Mouse (Mus musculus) myocyte (in vitro differentiated cells): Measurements from ENCODE around the gene Auts2. TPM values are rescaled to one million over a fixed set of nuclear protein-coding genes. Genes with fewer than 3 reads are reported as not detected.

ENCODE experiments used
- H3K27me3 ChIP-seq: one replicate; pipeline ENCODE4 v1.6.1; 2011; ENCODE audit not compliant: control insufficient read depth, insufficient read depth, insufficient read length
- H3K36me3 ChIP-seq: one replicate; pipeline ENCODE4 v1.6.1; 2011; ENCODE audit not compliant: control insufficient read depth, insufficient read depth
- H3K4me2 ChIP-seq: one replicate; pipeline ENCODE4 v1.6.1; 2011; ENCODE audit warnings: low read depth, control low read depth
- H3K4me3 ChIP-seq: one replicate; pipeline ENCODE4 v1.5.1; 2011; ENCODE audit warnings: mild to moderate bottlenecking, control low read depth, moderate library complexity
- H3K79me2 ChIP-seq: one replicate; pipeline ENCODE4 v1.6.1; 2011; ENCODE audit not compliant: control insufficient read depth, insufficient read depth
- H3ac ChIP-seq: one replicate; pipeline ENCODE4 v1.6.1; 2011; ENCODE audit not compliant: control insufficient read depth, insufficient read length
- CEBPB ChIP-seq: IDR thresholded peaks from 2 replicates; pipeline ENCODE4 v1.6.1; 2011; ENCODE audit warnings: mild to moderate bottlenecking, moderate library complexity; ENCODE audit not compliant: poor library complexity, insufficient read depth, severe bottlenecking
- E2F4 ChIP-seq: IDR thresholded peaks from one replicate; pipeline ENCODE4 v1.6.1; 2011; ENCODE audit warnings: mild to moderate bottlenecking, control low read depth, moderate library complexity; ENCODE audit not compliant: insufficient read depth
- MAX ChIP-seq: IDR thresholded peaks from one replicate; pipeline ENCODE4 v1.6.1; 2011; ENCODE audit warnings: low read depth, mild to moderate bottlenecking, control low read depth
- MYOD1 ChIP-seq, 3 experiments: IDR thresholded peaks; one replicate each; pipeline ENCODE4 v1.6.1; 2011; ENCODE audit warnings: control low read depth in 2 of 3, low read depth in 2 of 3, mild to moderate bottlenecking in 2 of 3, moderate library complexity in 1 of 3; ENCODE audit not compliant: insufficient read length in 2 of 3, control insufficient read depth in 1 of 3
- MYOG ChIP-seq, 3 experiments: IDR thresholded peaks; one replicate each; pipeline ENCODE4 v1.6.1; 2011; ENCODE audit warnings: control low read depth in 2 of 3, low read depth in 2 of 3, mild to moderate bottlenecking in 2 of 3; ENCODE audit not compliant: insufficient read length in 2 of 3, control insufficient read depth in 1 of 3, insufficient read depth in 1 of 3
- POLR2A ChIP-seq: IDR thresholded peaks from one replicate; pipeline ENCODE4 v1.6.1; 2011; ENCODE audit warnings: low read depth, mild to moderate bottlenecking, control low read depth, moderate library complexity; ENCODE audit not compliant: insufficient read length
- POLR2AphosphoS2 ChIP-seq: IDR thresholded peaks from one replicate; pipeline ENCODE4 v1.6.1; 2011; ENCODE audit warnings: low read depth, control low read depth; ENCODE audit not compliant: insufficient read length
- REST ChIP-seq: IDR thresholded peaks from one replicate; pipeline ENCODE4 v1.6.1; 2011; ENCODE audit warnings: mild to moderate bottlenecking, control low read depth, moderate library complexity; ENCODE audit not compliant: insufficient read depth, insufficient read length
- SRF ChIP-seq: IDR thresholded peaks from one replicate; pipeline ENCODE4 v1.6.1; 2011; ENCODE audit warnings: low read depth; ENCODE audit not compliant: control insufficient read depth, insufficient read length
- TCF12 ChIP-seq: IDR thresholded peaks from one replicate; pipeline ENCODE4 v1.6.1; 2011; ENCODE audit warnings: mild to moderate bottlenecking, control low read depth; ENCODE audit not compliant: poor library complexity, insufficient read depth, severe bottlenecking
- TCF3 ChIP-seq: IDR thresholded peaks from one replicate; pipeline ENCODE4 v1.6.1; 2011; ENCODE audit warnings: low read depth, control low read depth; ENCODE audit not compliant: insufficient read length
- USF1 ChIP-seq: IDR thresholded peaks from one replicate; pipeline ENCODE4 v1.6.1; 2011; ENCODE audit warnings: low read depth, mild to moderate bottlenecking, control low read depth, moderate library complexity
- polyA plus RNA-seq: library from polyadenylated mRNA; unstranded; fragments of >200 nt; fragmentation: generic; extraction: Trizol; gene quantifications from one replicate; pipeline ENCODE4 v1.2.1, GENCODE M21; 2012; ENCODE audit warnings: missing spikeins

The Auts2 gene
- polyA plus RNA-seq, 1 experiment, result 8.0 TPM

DNA sequence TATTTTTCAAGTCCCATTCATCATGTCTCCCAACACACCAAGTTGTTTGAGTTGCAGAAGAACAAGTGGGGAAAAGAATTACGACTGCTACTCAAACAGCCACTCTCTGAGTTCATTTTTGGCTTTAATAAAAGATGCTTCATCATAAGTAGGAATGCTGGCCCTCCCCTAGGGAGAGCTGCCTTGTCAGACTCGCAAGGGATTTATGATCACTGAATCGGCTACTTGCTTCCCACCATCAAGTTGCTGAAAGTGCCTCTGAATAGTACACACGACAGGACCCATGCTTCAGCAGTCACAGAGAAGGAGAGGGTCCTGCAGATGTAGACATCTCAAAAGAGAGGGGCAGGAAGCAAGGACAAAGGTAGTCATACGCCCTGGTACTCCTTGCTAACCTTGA is 162.9 kb downstream of the Auts2 start:
- Histone ChIP-seq H3ac (no peak overlapping the region), H3K4me3 (no peak overlapping the region), H3K79me2 (no peaks in the 10 kb centered on the region), H3K36me3 (no peaks in the 10 kb centered on the region), H3K27me3 (no peaks in the 10 kb centered on the region), H3K4me2 (no peak overlapping the region)
- TF ChIP-seq REST (no peak), MYOG (IDR thresholded peaks at IDR 0.05; ENCODE audit: control insufficient read depth in 1 of 3, insufficient read depth in 1 of 3, insufficient read length in 2 of 3, low read depth in 2 of 3) (no peak), MAX (no peak), TCF12 (no peak), TCF3 (no peak), CEBPB (no peak), SRF (no peak), MYOD1 (IDR thresholded peaks at IDR 0.05; ENCODE audit: control insufficient read depth in 1 of 3, insufficient read length in 2 of 3, low read depth in 2 of 3) (no peak), POLR2A (no peak), E2F4 (no peak), USF1 (no peak), POLR2AphosphoS2 (no peak)

DNA sequence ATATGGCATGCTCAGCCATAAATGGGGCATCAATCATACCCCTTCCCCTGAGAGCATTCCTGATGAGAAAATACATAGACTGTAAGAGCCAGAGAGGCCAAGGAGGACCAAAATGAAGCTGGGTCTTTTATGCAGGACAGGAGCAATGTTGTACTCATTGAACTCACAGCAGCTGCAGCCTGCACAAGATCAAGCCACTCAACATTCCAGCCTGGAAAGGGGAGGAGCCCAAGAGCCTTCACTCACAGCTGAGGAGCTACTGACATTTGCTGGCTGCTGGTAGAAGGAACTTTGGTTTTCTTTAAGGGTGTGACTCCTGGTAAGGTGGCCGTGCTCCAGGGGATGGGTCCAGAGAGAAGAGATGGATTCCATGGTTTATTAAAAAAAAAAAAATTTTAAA is 164.2 kb downstream of the Auts2 start:
- no peaks in the 10 kb centered on the region for H3K27me3 ChIP-seq
- no peak overlapping the region for H3K4me2 ChIP-seq
- no peak for TF ChIP-seq REST
- no peak for TF ChIP-seq MYOG (IDR thresholded peaks at IDR 0.05; ENCODE audit: control insufficient read depth in 1 of 3, insufficient read depth in 1 of 3, insufficient read length in 2 of 3, low read depth in 2 of 3)
- no peak for TF ChIP-seq SRF
- no peak for TF ChIP-seq CEBPB
- no peak for TF ChIP-seq POLR2A
- TF ChIP-seq E2F4, result no peak
- TF ChIP-seq USF1, result no peak
- TF ChIP-seq MYOD1 (IDR thresholded peaks at IDR 0.05; ENCODE audit: control insufficient read depth in 1 of 3, insufficient read length in 2 of 3, low read depth in 2 of 3), result no peak
- TF ChIP-seq POLR2AphosphoS2, result no peak
- TF ChIP-seq TCF12, result no peak
- TF ChIP-seq MAX, result no peak
- TF ChIP-seq TCF3, result no peak

DNA sequence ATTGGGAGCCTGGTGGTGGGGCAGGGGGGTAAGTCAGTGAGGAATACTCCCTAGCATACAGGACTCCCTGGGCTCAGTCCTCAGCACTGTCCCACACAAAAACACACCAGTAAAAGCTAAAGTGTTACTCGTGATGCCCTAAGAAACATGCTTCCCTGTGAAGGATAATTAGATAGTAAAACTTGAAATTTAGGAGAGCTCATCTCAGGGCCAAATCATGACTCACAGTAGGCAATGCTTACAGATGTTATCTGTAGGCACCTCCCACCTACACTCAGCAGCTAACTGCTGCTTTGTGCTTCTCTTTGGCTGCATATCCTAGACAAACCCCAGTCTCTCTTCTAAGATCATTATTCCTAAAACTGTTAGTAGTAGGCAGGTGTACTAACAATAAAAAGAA is 168.0 kb downstream of the Auts2 start:
- no peaks in the 10 kb centered on the region for H3K36me3 ChIP-seq
- H3K79me2 ChIP-seq, result no peaks in the 10 kb centered on the region
- H3K4me2 ChIP-seq, result no peak overlapping the region
- no peaks in the 10 kb centered on the region for H3K27me3 ChIP-seq
- H3K4me3 ChIP-seq, result no peak overlapping the region
- H3ac ChIP-seq, result no peak overlapping the region
- TF ChIP-seq CEBPB (no peak), MAX (no peak), SRF (no peak), USF1 (no peak), MYOG (IDR thresholded peaks at IDR 0.05; ENCODE audit: control insufficient read depth in 1 of 3, insufficient read depth in 1 of 3, insufficient read length in 2 of 3, low read depth in 2 of 3) (no peak), E2F4 (no peak), TCF12 (no peak), POLR2A (no peak)

More for the DNA sequence above, 164.2 kb downstream of the Auts2 start:
- no peaks in the 10 kb centered on the region for H3K79me2 ChIP-seq
- H3K36me3 ChIP-seq, result no peaks in the 10 kb centered on the region
- H3ac ChIP-seq, result no peak overlapping the region
- H3K4me3 ChIP-seq, result no peak overlapping the region

DNA sequence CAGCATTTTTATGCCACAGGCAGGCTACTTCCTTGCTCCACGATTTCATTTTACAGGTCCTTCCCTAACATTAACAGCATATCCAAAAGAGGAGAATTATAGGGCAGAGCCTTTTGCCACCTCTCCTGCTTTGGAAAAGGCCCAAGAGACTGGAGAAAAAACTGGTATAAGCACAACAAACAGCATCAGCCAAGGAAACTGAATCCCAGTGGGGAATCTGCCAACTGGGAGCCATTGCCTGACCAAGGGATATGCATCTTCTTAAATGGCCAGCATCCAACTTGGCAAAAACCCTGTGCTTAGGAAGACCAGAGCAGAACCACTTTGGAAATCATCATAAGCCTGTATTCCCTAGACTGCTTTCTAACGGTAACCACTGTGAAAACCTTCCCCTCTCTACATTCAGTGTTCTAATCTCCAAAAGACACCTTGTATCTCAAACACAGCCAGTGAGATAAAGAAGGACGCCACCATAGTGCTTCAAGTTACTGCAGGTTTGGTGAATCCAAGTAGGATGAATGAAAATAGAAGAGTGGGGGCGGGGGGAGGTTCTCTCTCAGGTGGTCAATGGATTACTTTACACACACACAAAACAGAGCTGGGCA is 169.6 kb downstream of the Auts2 start:
- Histone ChIP-seq H3K4me3 (no peak overlapping the region), H3K4me2 (no peak overlapping the region), H3K79me2 (no peaks in the 10 kb centered on the region), H3ac (no peak overlapping the region), H3K36me3 (no peaks in the 10 kb centered on the region), H3K27me3 (no peaks in the 10 kb centered on the region)
- TF ChIP-seq CEBPB (no peak), TCF12 (no peak), MYOG (IDR thresholded peaks at IDR 0.05; ENCODE audit: control insufficient read depth in 1 of 3, insufficient read depth in 1 of 3, insufficient read length in 2 of 3, low read depth in 2 of 3) (no peak), POLR2A (no peak), MYOD1 (IDR thresholded peaks at IDR 0.05; ENCODE audit: control insufficient read depth in 1 of 3, insufficient read length in 2 of 3, low read depth in 2 of 3) (no peak), REST (no peak)

DNA sequence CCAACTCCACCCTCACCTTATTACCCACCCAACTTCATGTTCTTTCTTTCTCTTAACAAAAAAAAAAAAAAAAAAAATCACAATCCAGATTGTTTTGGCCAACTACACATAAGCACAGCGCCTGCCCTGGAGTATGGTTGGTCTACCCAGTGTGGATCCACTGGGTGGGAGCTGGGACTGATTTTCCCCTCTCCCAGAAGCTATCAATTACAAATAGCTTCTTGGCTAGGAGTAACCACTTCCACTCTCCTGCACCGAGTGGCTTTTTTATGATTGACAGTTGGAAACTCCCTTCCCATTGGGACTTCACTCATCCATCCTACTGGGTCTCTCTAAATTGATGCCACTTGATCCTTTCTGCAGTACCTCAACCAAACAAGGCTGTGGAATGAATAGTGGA is 170.5 kb downstream of the Auts2 start:
- no peaks in the 10 kb centered on the region for H3K27me3 ChIP-seq
- H3ac ChIP-seq, result no peak overlapping the region
- H3K36me3 ChIP-seq, result no peaks in the 10 kb centered on the region
- no peak overlapping the region for H3K4me3 ChIP-seq
- H3K4me2 ChIP-seq, result no peak overlapping the region
- TF ChIP-seq MYOD1 (IDR thresholded peaks at IDR 0.05; ENCODE audit: control insufficient read depth in 1 of 3, insufficient read length in 2 of 3, low read depth in 2 of 3) (no peak), CEBPB (no peak), POLR2A (no peak), TCF12 (no peak), POLR2AphosphoS2 (no peak), REST (no peak), TCF3 (no peak), E2F4 (no peak), MAX (no peak), MYOG (IDR thresholded peaks at IDR 0.05; ENCODE audit: control insufficient read depth in 1 of 3, insufficient read depth in 1 of 3, insufficient read length in 2 of 3, low read depth in 2 of 3) (no peak), USF1 (no peak), SRF (no peak)
- no peaks in the 10 kb centered on the region for H3K79me2 ChIP-seq
